Mouse (Mus musculus): ENCODE results near the gene Pkib. TPM values are rescaled to one million over a fixed set of nuclear protein-coding genes. Genes with fewer than 3 reads are reported as not detected.
A peak's percentile ranks its signal among the peaks of the same experiment; 100 is the strongest.

Pkib gene
- polyA plus RNA-seq, 2 experiments: 0.52 to 1.2 TPM

DNA sequence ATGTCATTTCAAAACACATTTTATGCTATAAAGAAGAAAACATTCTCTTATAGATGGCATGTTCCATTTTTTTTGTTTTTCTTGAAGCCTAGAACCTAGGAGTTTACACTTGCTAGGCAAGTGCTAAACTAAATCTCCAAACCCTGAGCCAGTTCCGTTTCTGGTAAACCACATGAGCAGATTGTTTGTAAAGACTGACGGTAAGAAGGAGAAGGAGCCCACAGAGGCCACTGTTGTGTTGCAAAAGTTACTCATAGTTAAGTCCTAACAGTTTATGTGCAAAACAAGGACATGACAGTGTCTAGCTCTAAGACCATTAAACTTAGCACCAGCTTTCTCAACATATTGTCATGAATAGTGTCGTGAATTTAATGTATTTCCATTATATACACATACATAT lies 99.9 kb downstream of the Pkib start:
- 86% methylated on average over 3 of the region's 3 CpGs for WGBS
- H3K4me3 ChIP-seq (replicated peaks; ENCODE audit: low read length): no peak overlapping the region
- no peak overlapping the region for H3K27ac ChIP-seq (replicated peaks; ENCODE audit: low read depth, low read length)
- no peak for TF ChIP-seq POLR2A (IDR thresholded peaks at IDR 0.05; ENCODE audit: borderline replicate concordance, extremely low read depth, insufficient read depth, insufficient read length)
- no peak for ATAC-seq (ENCODE audit: low FRiP score, low read depth)
- no peaks in the 10 kb centered on the region for H3K27me3 ChIP-seq (ENCODE audit: control insufficient read depth, insufficient read depth, low read length)
- H3K9me3 ChIP-seq (ENCODE audit: control insufficient read depth, low read length): no peaks in the 10 kb centered on the region
- H3K4me2 ChIP-seq (replicated peaks; ENCODE audit: low read depth, low read length, severe bottlenecking): no peak overlapping the region
- no peak for DNase-seq (ENCODE audit: low spot score)
- no peaks in the 10 kb centered on the region for H3K36me3 ChIP-seq (ENCODE audit: control insufficient read depth, insufficient read depth, low read length)
- H3K9ac ChIP-seq (ENCODE audit: low read depth, low read length, severe bottlenecking): no peak overlapping the region
- no peaks in the 10 kb centered on the region for H3K4me1 ChIP-seq (ENCODE audit: control insufficient read depth, insufficient read depth, low read length)

DNA sequence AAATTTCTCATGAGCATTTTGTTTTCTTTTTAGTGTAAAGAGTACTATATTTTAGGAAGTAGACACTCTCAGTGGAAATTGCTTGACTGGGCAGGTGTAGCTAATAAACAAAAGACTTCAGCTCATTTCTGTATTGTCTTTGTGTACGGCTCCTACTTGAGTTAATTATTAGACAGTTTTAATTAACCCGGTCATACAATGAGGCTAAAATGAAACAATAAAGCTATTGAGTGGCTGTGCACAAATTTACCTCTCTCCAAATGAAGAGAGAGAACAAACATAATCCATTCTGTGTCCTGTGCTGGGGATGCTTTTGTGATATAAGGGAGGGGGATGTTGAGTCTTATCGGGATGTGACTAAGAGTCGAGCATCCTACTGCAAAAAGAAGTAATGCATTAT lies 109.0 kb downstream of the Pkib start:
- no peaks in the 10 kb centered on the region for H3K36me3 ChIP-seq (ENCODE audit: control insufficient read depth, insufficient read depth, low read length)
- H3K4me3 ChIP-seq (replicated peaks; ENCODE audit: low read length): no peak overlapping the region
- ATAC-seq (ENCODE audit: low FRiP score, low read depth): no peak
- no peak for TF ChIP-seq POLR2A (IDR thresholded peaks at IDR 0.05; ENCODE audit: borderline replicate concordance, extremely low read depth, insufficient read depth, insufficient read length)
- H3K9ac ChIP-seq (ENCODE audit: low read depth, low read length, severe bottlenecking): no peak overlapping the region
- H3K9me3 ChIP-seq (ENCODE audit: control insufficient read depth, low read length): no peaks in the 10 kb centered on the region
- H3K4me1 ChIP-seq (ENCODE audit: control insufficient read depth, insufficient read depth, low read length): no peaks in the 10 kb centered on the region
- DNase-seq (ENCODE audit: low spot score): no peak
- no peaks in the 10 kb centered on the region for H3K27me3 ChIP-seq (ENCODE audit: control insufficient read depth, insufficient read depth, low read length)
- H3K4me2 ChIP-seq (replicated peaks; ENCODE audit: low read depth, low read length, severe bottlenecking): no peak overlapping the region
- WGBS: 79% methylated on average over 4 of the region's 4 CpGs
- H3K27ac ChIP-seq (replicated peaks; ENCODE audit: low read depth, low read length): no peak overlapping the region

DNA sequence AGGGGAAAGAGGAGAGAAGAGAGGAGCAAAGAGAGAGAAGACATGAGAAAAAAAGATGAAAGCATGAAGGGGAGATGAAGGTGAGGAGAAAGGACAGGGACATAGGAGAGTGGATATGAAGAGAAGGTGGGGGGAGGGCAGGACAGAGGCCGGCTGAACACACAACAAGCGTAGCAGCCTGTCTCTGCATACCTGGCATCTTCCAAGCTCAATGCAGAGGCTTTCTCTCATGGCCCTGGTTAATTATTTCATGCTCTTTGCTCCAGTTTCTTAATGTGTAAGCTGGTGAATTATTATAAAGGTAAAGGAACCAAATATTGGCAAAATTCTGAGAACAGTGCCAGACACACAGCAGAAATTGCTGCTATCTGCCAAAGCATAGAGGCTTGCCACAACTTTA lies 109.6 kb downstream of the Pkib start:
- Histone ChIP-seq H3K9ac (ENCODE audit: low read depth, low read length, severe bottlenecking) (no peak overlapping the region), H3K4me2 (replicated peaks; ENCODE audit: low read depth, low read length, severe bottlenecking) (no peak overlapping the region), H3K27me3 (ENCODE audit: control insufficient read depth, insufficient read depth, low read length) (no peaks in the 10 kb centered on the region), H3K9me3 (ENCODE audit: control insufficient read depth, low read length) (no peaks in the 10 kb centered on the region), H3K36me3 (ENCODE audit: control insufficient read depth, insufficient read depth, low read length) (no peaks in the 10 kb centered on the region), H3K4me1 (ENCODE audit: control insufficient read depth, insufficient read depth, low read length) (no peaks in the 10 kb centered on the region), H3K27ac (replicated peaks; ENCODE audit: low read depth, low read length) (no peak overlapping the region), H3K4me3 (replicated peaks; ENCODE audit: low read length) (no peak overlapping the region)
- DNase-seq (ENCODE audit: low spot score) (no peak), ATAC-seq (ENCODE audit: low FRiP score, low read depth) (no peak)
- 64% methylated on average over 2 of the region's 2 CpGs for WGBS
- TF ChIP-seq POLR2A (IDR thresholded peaks at IDR 0.05; ENCODE audit: borderline replicate concordance, extremely low read depth, insufficient read depth, insufficient read length): no peak

DNA sequence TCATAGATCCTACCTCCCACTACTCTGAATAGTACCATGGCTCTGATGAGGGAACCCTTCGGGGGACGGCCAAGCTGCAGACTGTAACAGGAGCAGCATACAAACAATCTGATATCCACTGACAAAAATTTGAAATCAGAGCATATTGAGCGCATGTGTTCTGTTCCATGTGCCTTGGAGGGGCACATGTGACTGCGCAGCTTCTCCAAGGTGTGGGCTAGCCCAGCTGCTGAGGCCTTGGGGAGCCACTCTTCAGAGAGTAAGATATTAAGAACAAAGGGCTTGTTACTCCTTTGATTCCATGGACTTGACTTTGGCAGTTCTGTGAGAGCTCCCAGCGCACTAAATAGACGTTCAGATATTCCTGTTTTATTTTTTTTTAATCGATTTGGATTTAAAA lies 111.3 kb downstream of the Pkib start:
- WGBS: 62% methylated on average over 7 of the region's 7 CpGs

DNA sequence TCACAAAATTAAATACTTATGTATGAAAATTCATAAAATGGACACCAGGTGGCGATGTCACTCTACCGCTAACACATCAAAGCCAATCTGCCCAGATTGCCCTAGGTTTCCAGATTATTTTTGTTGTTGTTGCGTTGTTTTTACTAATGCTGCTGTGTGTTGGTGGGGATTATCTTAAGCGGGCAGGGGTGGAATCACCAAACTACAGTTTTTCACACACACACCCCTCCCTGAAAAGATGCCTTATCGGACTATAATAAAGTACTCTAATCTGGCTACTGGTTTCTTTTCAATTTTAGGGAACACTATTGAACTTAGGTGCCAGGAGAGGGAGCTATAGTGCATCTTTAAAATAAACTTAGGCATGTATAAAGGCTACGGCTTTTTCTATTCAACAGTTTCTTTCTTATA lies 111.8 kb downstream of the Pkib start:
- H3K27ac ChIP-seq (replicated peaks; ENCODE audit: low read depth, low read length): no peak overlapping the region
- no peak for TF ChIP-seq POLR2A (IDR thresholded peaks at IDR 0.05; ENCODE audit: borderline replicate concordance, extremely low read depth, insufficient read depth, insufficient read length)
- peak; percentile 86 for DNase-seq (ENCODE audit: low spot score)
- peak overlapping the region; percentile 22 for H3K4me3 ChIP-seq (replicated peaks; ENCODE audit: low read length)
- no peaks in the 10 kb centered on the region for H3K4me1 ChIP-seq (ENCODE audit: control insufficient read depth, insufficient read depth, low read length)
- H3K9me3 ChIP-seq (ENCODE audit: control insufficient read depth, low read length): no peaks in the 10 kb centered on the region
- peak overlapping the region; percentile 31; the same call in 1 of the 2 replicates for H3K4me2 ChIP-seq (replicated peaks; ENCODE audit: low read depth, low read length, severe bottlenecking)
- WGBS: 6% methylated on average over 6 of the region's 6 CpGs
- no peak overlapping the region for H3K9ac ChIP-seq (ENCODE audit: low read depth, low read length, severe bottlenecking)
- peak; percentile 57; the same call in 1 of the 2 replicates for ATAC-seq (ENCODE audit: low FRiP score, low read depth)
- no peaks in the 10 kb centered on the region for H3K27me3 ChIP-seq (ENCODE audit: control insufficient read depth, insufficient read depth, low read length)
- H3K36me3 ChIP-seq (ENCODE audit: control insufficient read depth, insufficient read depth, low read length): no peaks in the 10 kb centered on the region

More for the DNA sequence above, 111.3 kb downstream of the Pkib start:
- no peaks in the 10 kb centered on the region for H3K4me1 ChIP-seq (ENCODE audit: control insufficient read depth, insufficient read depth, low read length)
- DNase-seq (ENCODE audit: low spot score): no peak
- no peaks in the 10 kb centered on the region for H3K36me3 ChIP-seq (ENCODE audit: control insufficient read depth, insufficient read depth, low read length)
- ATAC-seq (ENCODE audit: low FRiP score, low read depth): no peak
- H3K4me3 ChIP-seq (replicated peaks; ENCODE audit: low read length): no peak overlapping the region
- H3K4me2 ChIP-seq (replicated peaks; ENCODE audit: low read depth, low read length, severe bottlenecking): no peak overlapping the region
- TF ChIP-seq POLR2A (IDR thresholded peaks at IDR 0.05; ENCODE audit: borderline replicate concordance, extremely low read depth, insufficient read depth, insufficient read length): no peak
- no peaks in the 10 kb centered on the region for H3K9me3 ChIP-seq (ENCODE audit: control insufficient read depth, low read length)
- H3K27me3 ChIP-seq (ENCODE audit: control insufficient read depth, insufficient read depth, low read length): no peaks in the 10 kb centered on the region
- no peak overlapping the region for H3K27ac ChIP-seq (replicated peaks; ENCODE audit: low read depth, low read length)
- H3K9ac ChIP-seq (ENCODE audit: low read depth, low read length, severe bottlenecking): no peak overlapping the region

Data from limb, embryonic 14.5 days (tissue).